Mouse (Mus musculus) erythroblast, embryonic 14.5 days (primary cell): ENCODE data around the gene Prmt2.

Experiments
- GATA1 ChIP-seq: IDR thresholded peaks from 2 replicates; pipeline ENCODE4 v1.6.1; 2012; ENCODE audit warnings: low read length, inconsistent platforms, mixed read lengths
- TAL1 ChIP-seq: IDR thresholded peaks from 3 replicates; pipeline ENCODE4 v1.6.1; 2012; ENCODE audit warnings: low read length, inconsistent platforms, mixed read lengths

DNA sequence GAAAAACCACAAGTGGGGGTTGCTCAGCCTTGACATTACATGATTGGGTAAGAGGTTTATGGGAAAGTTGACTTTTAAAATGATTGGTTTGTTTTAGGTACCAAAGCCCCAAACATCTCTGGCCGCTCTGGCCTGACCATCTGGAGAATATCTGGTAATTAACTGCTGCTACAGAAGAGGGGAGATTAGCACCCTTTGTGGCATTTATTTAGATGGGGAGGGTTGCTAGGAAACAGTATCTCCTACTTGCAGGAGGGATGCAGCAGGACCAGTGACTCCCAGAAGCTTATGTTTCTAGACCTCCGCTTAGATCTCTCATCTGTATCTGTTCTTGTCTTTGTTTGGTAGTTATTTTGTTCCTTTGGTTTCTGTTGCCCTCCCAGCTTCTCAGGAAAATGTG lies 62.8 kb downstream of the Prmt2 start:
- TF ChIP-seq TAL1, result no peak
- TF ChIP-seq GATA1, result no peak
